Mouse (Mus musculus) liver, embryonic 12.5 days (tissue): Measurements from ENCODE around the gene Ankrd39. TPM values are rescaled to one million over a fixed set of nuclear protein-coding genes. Genes with fewer than 3 reads are reported as not detected.
"Not testable (repeated sequence)": the region's sequence is repeated elsewhere in the genome, so short reads cannot be mapped to it uniquely, and the experiment has no call there.

Experiments
- ATAC-seq: fragments of 200-750 bp; cut with Nextera tagmentation; 2 replicates; pipeline ENCODE4 v1.8.0; 2017; ENCODE audit warnings: moderate number of reproducible peaks, mild to moderate bottlenecking, moderate library complexity
- H3K27ac ChIP-seq: fragments of 300-500 bp; sonication (generic); 2 replicates; pipeline ENCODE4 v1.5.1; 2016; ENCODE audit warnings: mild to moderate bottlenecking
- H3K27me3 ChIP-seq: fragments of 300-500 bp; sonication (generic); replicated peaks from 2 replicates; pipeline ENCODE4 v1.6.1; 2016; ENCODE audit warnings: mild to moderate bottlenecking, moderate library complexity
- H3K36me3 ChIP-seq: fragments of 300-500 bp; sonication (generic); 2 replicates; pipeline ENCODE4 v1.6.1; 2016; ENCODE audit warnings: mild to moderate bottlenecking, moderate library complexity
- H3K4me1 ChIP-seq: fragments of 300-500 bp; sonication (generic); 2 replicates; pipeline ENCODE4 v1.6.1; 2016
- H3K4me2 ChIP-seq: fragments of 300-500 bp; sonication (generic); 2 replicates; pipeline ENCODE4 v1.6.1; 2016; ENCODE audit warnings: mild to moderate bottlenecking, moderate library complexity
- H3K4me3 ChIP-seq: fragments of 300-500 bp; sonication (generic); 2 replicates; pipeline ENCODE4 v1.5.1; 2016; ENCODE audit warnings: mild to moderate bottlenecking, moderate library complexity
- H3K9ac ChIP-seq: fragments of 300-500 bp; sonication (generic); 2 replicates; pipeline ENCODE4 v1.6.1; 2016; ENCODE audit warnings: mild to moderate bottlenecking, moderate library complexity
- H3K9me3 ChIP-seq: fragments of 300-500 bp; sonication (generic); replicated peaks from 2 replicates; pipeline ENCODE4 v1.6.1; 2016; ENCODE audit warnings: mild to moderate bottlenecking, moderate library complexity
- WGBS: fragments of 180-500 bp; shearing (Covaris S2); methylation state at CpG from one replicate; pipeline ENCODE4 v1.1.7; 2016; ENCODE audit not compliant: insufficient replicate concordance; 5-methylcytosine and 5-hydroxymethylcytosine counted together
- polyA plus RNA-seq: library from polyadenylated mRNA; unstranded; fragments of >200 nt; fragmentation: Nextera tagmentation; extraction: Ambion mirVana; gene quantifications from 2 replicates; pipeline ENCODE4 v1.2.1, GENCODE M21; 2016

Ankrd39 gene
- polyA plus RNA-seq, 1 experiment from 2014 or later = 10.5 TPM

DNA sequence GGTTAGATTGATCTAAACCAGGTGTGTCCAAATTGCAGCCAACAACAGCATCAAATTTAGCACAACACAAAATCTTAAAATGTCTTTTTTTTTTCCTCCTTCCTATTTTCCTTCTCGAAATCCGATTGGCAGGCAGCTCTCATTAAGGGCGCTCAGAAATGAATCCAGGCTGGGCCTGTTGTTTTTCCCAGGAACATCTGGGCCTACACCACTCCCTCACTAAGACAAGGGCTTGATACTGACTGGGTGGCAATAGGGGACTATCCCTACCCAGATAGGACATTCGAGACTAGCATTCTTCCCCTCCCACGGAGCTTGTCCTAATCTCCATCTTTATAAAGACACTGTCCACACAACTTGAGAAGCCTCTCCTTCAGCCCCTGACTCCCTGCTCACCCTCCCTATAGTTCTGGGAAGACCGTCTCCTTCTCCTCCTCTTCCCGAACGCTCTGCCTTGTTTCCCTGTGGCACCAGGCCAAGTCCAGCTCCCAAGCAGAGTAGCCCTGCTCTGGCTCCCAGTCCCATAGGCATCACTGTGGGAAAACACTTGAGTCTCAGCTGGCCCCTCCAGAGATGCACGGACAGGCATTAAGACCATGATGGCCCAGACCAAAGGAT, 845 bp upstream of the Ankrd39 start:
- peaks cover 25% of the 10 kb centered on the region for H3K4me1 ChIP-seq
- H3K9me3 ChIP-seq = no peaks in the 10 kb centered on the region
- no peak overlapping the region for H3K4me2 ChIP-seq
- WGBS = 67% methylated on average over 9 of the region's 9 CpGs
- H3K4me3 ChIP-seq = no peak overlapping the region
- peaks cover 43% of the 10 kb centered on the region for H3K36me3 ChIP-seq
- H3K27me3 ChIP-seq = no peaks in the 10 kb centered on the region
- no peak for ATAC-seq
- no peak overlapping the region for H3K9ac ChIP-seq
- H3K27ac ChIP-seq = no peak overlapping the region

DNA sequence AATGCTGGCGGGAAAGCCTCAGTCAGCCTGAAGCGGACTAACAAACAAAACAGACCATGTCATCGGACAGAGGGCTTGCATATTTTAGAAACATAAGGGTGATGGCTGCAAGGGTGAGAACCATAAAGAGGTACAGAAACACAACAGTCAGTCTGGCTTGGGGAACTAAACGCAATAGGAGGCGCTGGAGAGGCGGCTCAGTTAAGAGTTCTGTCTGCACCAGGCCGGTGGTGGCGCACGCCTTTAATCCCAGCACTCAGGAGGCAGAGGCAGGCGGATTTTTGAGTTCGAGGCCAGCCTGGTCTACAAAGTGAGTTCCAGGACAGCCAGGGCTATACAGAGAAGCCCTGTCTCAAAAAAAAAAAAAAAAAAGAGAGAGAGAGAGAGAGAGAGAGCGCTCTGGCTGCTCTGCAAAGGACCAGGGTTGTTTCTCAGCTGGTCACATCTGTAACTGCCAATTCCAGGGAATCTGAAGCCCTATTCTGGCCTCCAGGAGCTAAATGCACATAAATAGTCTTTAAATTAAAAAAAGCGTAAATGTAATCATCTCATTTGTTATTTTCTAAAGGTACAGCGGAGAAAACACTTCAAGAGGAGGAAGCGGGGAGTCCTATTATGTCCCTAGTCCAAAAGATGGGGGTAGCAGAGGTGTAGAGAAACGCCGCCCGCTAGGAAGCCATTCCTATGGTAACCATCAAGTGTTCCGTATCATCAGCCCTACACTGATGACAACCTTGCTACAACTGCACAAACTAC, 1.2 kb downstream of the Ankrd39 start:
- Histone ChIP-seq H3K4me1 (peaks cover 25% of the 10 kb centered on the region), H3K36me3 (peaks cover 44% of the 10 kb centered on the region), H3K27me3 (no peaks in the 10 kb centered on the region), H3K4me3 (peak overlapping the region; percentile 74), H3K4me2 (peak overlapping the region; percentile 90), H3K9ac (peak overlapping the region; percentile 71), H3K9me3 (no peaks in the 10 kb centered on the region), H3K27ac (no peak overlapping the region)
- WGBS = 52% methylated on average over 19 of the region's 19 CpGs
- ATAC-seq = no peak

DNA sequence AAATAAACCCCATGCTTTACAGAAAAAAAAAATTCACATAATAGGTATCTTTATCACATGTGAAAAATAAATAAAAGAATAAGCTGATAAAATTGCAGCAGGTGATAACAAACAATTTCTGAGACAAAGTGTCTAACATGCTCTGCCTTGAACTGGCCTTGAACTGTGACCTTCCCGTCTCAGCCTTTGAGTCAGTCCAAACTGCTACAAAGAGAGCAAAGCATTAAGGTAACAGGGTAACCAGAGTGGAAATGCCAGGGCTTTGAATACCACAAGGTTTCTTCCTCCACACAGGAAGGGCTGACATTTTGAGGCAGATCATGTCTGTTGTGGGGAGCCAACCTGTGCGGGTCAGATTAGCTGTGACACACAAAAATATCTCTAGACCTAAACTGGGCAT, 1.9 kb downstream of the Ankrd39 start:
- peak overlapping the region; percentile 90; the same call in 1 of the 2 replicates for H3K4me2 ChIP-seq
- no peak for ATAC-seq
- WGBS = 37% methylated on average over 2 of the region's 2 CpGs
- H3K4me1 ChIP-seq = peaks cover 25% of the 10 kb centered on the region
- no peak overlapping the region for H3K9ac ChIP-seq
- no peak overlapping the region for H3K4me3 ChIP-seq
- H3K36me3 ChIP-seq = peaks cover 43% of the 10 kb centered on the region
- H3K9me3 ChIP-seq = no peaks in the 10 kb centered on the region
- no peaks in the 10 kb centered on the region for H3K27me3 ChIP-seq
- no peak overlapping the region for H3K27ac ChIP-seq

DNA sequence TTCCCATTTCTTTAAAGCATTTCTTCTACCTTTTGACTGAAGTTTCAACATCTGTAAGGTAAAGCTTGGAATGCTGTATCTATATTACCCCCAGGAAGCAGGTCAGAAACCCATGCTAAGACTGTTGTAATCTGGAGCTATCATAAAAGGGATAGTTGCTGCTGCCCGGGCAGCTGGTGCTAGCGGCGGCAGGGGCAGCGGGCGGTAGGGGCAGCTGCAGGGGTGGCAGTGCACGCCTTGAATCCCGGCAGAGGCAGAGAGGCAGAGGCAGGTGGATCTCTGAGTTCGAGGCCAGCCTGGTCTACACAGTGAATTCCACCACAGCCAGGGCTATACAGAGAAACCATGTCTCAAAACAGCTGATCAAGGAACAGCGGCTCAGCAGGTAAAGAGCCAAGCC, 4.3 kb downstream of the Ankrd39 start:
- Histone ChIP-seq H3K27me3 (no peaks in the 10 kb centered on the region), H3K36me3 (peaks cover 50% of the 10 kb centered on the region), H3K27ac (no peak overlapping the region), H3K4me3 (no peak overlapping the region), H3K9me3 (no peaks in the 10 kb centered on the region), H3K9ac (no peak overlapping the region), H3K4me2 (no peak overlapping the region), H3K4me1 (peaks cover 20% of the 10 kb centered on the region)
- WGBS = 91% methylated on average over 9 of the region's 9 CpGs
- ATAC-seq = no peak

DNA sequence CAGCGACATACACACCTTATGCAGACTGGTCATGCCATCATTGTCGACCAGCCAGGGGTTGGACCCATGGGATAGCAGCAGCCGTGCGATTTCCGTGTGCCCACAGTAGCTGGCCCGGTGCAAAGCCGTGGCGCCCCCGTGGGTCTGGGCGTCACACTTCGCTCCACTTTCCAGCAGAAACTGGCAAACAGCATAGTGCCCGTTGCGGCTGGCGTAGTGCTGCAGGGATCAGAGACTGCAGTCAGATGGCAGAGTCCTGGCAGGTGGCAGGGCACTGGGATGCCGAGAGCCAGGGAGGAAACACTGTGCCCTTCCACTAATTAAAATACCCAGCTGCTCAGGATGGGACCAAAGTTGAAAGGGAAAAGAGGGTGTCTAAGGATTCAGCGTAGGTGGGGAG, 5.4 kb downstream of the Ankrd39 start:
- H3K4me3 ChIP-seq = no peak overlapping the region
- H3K27me3 ChIP-seq = no peaks in the 10 kb centered on the region
- H3K9me3 ChIP-seq = no peaks in the 10 kb centered on the region
- peaks cover 54% of the 10 kb centered on the region for H3K36me3 ChIP-seq
- WGBS = 91% methylated on average over 16 of the region's 16 CpGs
- no peak overlapping the region for H3K4me2 ChIP-seq
- no peak overlapping the region for H3K9ac ChIP-seq
- no peak for ATAC-seq
- no peak overlapping the region for H3K27ac ChIP-seq
- H3K4me1 ChIP-seq = peaks cover 14% of the 10 kb centered on the region

DNA sequence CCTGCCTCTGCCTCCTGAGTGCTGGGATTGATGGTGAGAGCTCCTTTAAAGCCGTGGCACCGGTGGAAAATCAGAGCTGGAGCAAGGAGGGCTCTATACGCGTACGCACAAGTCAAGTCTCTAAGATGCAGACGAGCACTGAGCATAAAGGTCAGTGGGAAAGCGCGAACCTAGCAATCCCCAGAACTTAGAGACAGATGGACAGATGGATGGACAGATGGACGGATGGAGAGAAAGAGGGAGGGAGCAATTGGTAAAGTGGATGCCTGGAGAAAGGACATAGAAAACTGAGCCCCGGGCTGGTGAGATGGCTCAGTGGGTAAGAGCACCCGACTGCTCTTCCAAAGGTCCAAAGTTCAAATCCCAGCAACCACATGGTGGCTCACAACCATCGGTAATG, 6.4 kb downstream of the Ankrd39 start:
- H3K9ac ChIP-seq = no peak overlapping the region
- H3K4me2 ChIP-seq = no peak overlapping the region
- ATAC-seq = no peak
- H3K27ac ChIP-seq = no peak overlapping the region
- peaks cover 5% of the 10 kb centered on the region for H3K4me1 ChIP-seq
- H3K36me3 ChIP-seq = peaks cover 54% of the 10 kb centered on the region
- no peaks in the 10 kb centered on the region for H3K9me3 ChIP-seq
- H3K4me3 ChIP-seq = no peak overlapping the region
- WGBS = 86% methylated on average over 12 of the region's 12 CpGs
- no peaks in the 10 kb centered on the region for H3K27me3 ChIP-seq

DNA sequence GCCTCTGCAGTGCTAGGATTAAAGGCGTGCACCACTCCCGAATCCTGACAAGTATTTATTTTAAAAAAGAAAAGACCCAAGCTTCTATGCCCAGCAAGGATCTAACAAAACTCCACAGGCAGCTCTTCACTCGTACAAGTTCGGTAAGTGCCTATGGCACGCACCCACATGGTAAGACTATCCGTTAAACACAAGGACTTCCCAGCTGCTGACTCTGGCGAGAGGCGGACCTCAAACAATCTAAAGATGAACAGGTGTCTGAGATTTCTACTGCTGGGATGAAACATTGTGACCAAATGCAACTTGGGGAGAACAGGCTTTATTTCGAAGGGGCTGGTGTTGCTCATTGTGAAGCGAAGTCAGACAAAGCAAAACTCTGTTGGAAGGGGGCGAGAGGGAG, 7.1 kb downstream of the Ankrd39 start:
- Histone ChIP-seq H3K4me1 (no peaks in the 10 kb centered on the region), H3K9ac (no peak overlapping the region), H3K4me3 (no peak overlapping the region), H3K4me2 (no peak overlapping the region), H3K36me3 (peaks cover 54% of the 10 kb centered on the region), H3K9me3 (no peaks in the 10 kb centered on the region), H3K27me3 (no peaks in the 10 kb centered on the region), H3K27ac (no peak overlapping the region)
- ATAC-seq = no peak
- 84% methylated on average over 11 of the region's 11 CpGs for WGBS

DNA sequence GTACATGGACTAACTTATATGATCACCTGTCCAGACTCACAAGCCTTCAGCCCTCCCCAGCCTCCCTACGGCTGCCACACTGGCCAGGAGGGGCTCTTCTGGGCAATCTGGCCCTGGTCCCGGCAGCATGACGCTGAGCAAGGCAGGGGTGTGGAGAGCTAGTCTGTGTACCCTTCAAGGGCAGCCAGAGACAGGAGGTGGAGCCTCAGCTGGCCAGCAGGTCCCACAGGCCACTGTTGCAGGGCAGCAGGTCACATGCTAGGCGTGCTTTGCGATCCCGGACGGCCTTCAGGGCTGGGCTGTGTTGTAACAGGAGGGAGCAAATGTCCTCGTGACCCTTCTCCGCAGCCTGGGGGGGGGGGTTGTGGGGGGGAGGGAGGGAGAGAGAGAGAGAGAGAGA, 8.1 kb downstream of the Ankrd39 start, which contains the start of gene Gm42417:
Gm42417 (minus strand) TSS at position 244 of the 400 bp plus-strand sequence.
- no peak within 1 kb of the TSS for H3K9ac ChIP-seq
- H3K27ac ChIP-seq = 0 out of 2 replicates have a peak within 1 kb of the TSS, but pooled peaks have one; percentile 12
- H3K27me3 ChIP-seq = no peaks in the 10 kb centered on the region
- WGBS = 77% methylated on average over 9 of the region's 9 CpGs
- peak; percentile 79 for ATAC-seq
- H3K36me3 ChIP-seq = peaks cover 54% of the 10 kb centered on the region
- H3K4me3 ChIP-seq = no peak within 1 kb of the TSS
- no peak within 1 kb of the TSS for H3K4me2 ChIP-seq
- H3K4me1 ChIP-seq = peaks cover 5% of the 10 kb centered on the region; the same call in 1 of the 2 replicates
- H3K9me3 ChIP-seq = no peaks in the 10 kb centered on the region

DNA sequence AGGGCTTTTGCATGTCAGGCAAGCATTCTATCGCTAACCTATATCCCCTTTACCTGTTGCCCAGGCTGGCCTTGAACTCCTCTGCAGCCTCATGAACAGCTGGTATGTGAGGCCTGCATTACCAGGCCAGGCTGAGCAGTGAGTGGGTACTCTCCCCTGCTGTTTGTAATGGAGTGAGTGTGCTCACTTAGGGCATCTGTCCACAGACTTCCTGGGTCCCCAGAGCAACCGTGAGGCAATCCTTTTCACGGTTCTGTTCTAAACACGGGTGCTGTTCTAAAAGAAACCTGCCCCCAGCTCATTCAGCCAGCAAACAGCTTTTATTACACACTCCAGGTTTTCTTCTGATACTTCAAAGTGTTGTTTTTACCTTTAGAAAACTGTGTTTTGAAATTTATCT, 8.5 kb downstream of the Ankrd39 start:
- Histone ChIP-seq H3K4me2 (no peak overlapping the region), H3K9me3 (no peaks in the 10 kb centered on the region), H3K27me3 (no peaks in the 10 kb centered on the region), H3K27ac (0 out of 2 replicates have a peak overlapping the region, but pooled peaks have one; percentile 11), H3K36me3 (peaks cover 54% of the 10 kb centered on the region), H3K4me1 (peaks cover 5% of the 10 kb centered on the region; the same call in 1 of the 2 replicates), H3K9ac (no peak overlapping the region), H3K4me3 (no peak overlapping the region)
- no peak for ATAC-seq
- 77% methylated on average over 4 of the region's 4 CpGs for WGBS

DNA sequence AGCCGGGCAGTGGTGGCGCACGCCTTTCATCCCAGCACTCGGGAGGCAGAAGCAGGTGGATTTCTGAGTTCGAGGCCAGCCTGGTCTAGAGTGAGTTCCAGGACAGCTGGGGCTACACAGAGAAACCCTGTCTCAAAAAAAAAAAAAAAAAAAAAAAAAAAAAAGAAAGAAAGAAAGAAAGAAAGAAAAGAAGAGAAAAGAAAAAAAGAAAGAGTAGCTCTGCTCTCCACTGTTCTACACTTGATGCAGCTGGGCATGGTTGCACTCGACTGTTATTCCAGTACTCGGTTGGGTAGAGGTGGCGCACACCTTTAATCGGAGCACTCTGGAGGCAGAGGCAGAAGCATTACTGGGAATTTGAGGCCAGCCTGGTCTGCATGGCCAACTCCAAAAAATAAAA, 10.5 kb downstream of the Ankrd39 start, which contains the start of gene Ankrd23:
Ankrd23 (minus strand) TSS at position 101 of the 400 bp plus-strand sequence.
- not testable (repeated sequence) for H3K9me3 ChIP-seq, H3K27me3 ChIP-seq, H3K4me2 ChIP-seq, H3K9ac ChIP-seq, H3K4me3 ChIP-seq, ATAC-seq, H3K4me1 ChIP-seq, H3K27ac ChIP-seq
- H3K36me3 ChIP-seq = peaks cover 45% of the 10 kb centered on the region
- WGBS = 85% methylated on average over 9 of the region's 9 CpGs

DNA sequence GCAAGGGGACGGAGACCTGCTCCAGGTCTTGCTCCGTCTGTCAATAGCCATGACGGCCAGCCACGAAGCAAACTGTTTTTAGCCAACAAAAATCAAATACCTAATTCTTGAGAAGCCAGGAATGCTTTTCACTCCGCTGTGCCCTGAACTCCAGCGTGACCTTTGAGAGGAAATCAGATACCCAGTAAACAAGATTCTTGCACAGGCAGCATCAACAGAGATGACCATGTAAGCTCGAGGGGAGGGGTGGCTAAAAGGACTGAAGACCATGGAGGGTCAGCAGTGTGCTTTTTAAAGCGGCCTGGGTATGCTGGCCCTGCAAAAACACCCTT, 10.9 kb downstream of the Ankrd39 start:
- no peak overlapping the region for H3K27ac ChIP-seq
- peaks cover 5% of the 10 kb centered on the region; the same call in 1 of the 2 replicates for H3K4me1 ChIP-seq
- H3K27me3 ChIP-seq = no peaks in the 10 kb centered on the region
- H3K36me3 ChIP-seq = peaks cover 43% of the 10 kb centered on the region
- no peak overlapping the region for H3K4me3 ChIP-seq
- ATAC-seq = no peak
- H3K9me3 ChIP-seq = no peaks in the 10 kb centered on the region
- H3K9ac ChIP-seq = no peak overlapping the region
- H3K4me2 ChIP-seq = no peak overlapping the region
- WGBS = 69% methylated on average over 8 of the region's 8 CpGs
